Mouse (Mus musculus) heart, adult 8-10 months (tissue): ENCODE data around the gene Spata6. TPM values are rescaled to one million over a fixed set of nuclear protein-coding genes. Genes with fewer than 3 reads are reported as not detected.

Source experiments
- DNase-seq: peaks from one replicate; pipeline ENCODE4 v3.0.0; 2022; ENCODE audit warnings: low spot score
- total RNA-seq, 4 experiments: library from RNA; stranded (reverse); gene quantifications; 2 replicates each; pipeline ENCODE4 v1.2.4; 2022

Gene Spata6
- total RNA-seq, 4 experiments from 2014 or later: 5.0 to 7.6 (median 6.0) TPM

GRCm38 (mm10) chr4:111838882-111839281 is 119.1 kb downstream of the Spata6 start:
- DNase-seq: no peak

- DNase-seq: no peak
These were observed 132.8 kb downstream of the Spata6 start for GRCm38 (mm10) chr4:111852626-111853025.

- DNase-seq: no peak
These were observed 146.9 kb downstream of the Spata6 start for GRCm38 (mm10) chr4:111866701-111867100.

- no peak for DNase-seq
These were observed 148.1 kb downstream of the Spata6 start for GRCm38 (mm10) chr4:111867743-111868401.

Other genes starting within 250 kb of the Spata6 start
- not detected for gene Slc5a9, start 182.9 kb downstream of the Spata6 start, total RNA-seq
- gene Skint8, start 199.4 kb downstream of the Spata6 start, total RNA-seq: not detected